Comparison of ENCODE assay signal across 13 mouse cellular contexts in the genomic region with DNA sequence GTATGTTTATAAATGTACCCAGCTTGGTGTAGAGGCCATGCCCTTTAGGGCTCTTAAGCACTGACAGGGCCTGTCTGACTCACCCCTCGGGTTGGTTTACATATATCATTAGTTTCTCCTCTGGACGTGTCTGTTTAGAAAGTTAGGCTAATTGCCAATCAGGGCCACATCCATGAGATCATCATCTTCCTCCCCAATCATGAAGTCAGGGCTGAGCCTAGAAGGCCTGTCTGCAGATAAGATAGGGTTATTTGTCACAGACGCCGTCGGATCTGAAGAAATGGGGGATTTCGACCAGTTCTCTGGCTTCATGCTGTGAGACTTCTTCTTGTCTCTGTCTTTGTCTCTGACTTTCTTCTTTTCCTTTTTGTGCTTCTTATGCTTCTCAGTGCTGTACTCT.
"Had no signal": no experiment of that assay in that cellular context is flagged by ENCODE, and none has a peak within 500 bp of the region (broad histone marks: within the 10 kb centered on the region; RNA-seq: fewer than 3 reads in every experiment).

No protein-coding gene starts in this region.

- H3K27me3 ChIP-seq: midbrain, embryonic 13.5 days; midbrain, embryonic 15.5 days; neural tube, embryonic 12.5 days had no signal

- H3K27ac ChIP-seq: macrophage; midbrain, embryonic 13.5 days; midbrain, embryonic 15.5 days; neural tube, embryonic 12.5 days had no signal

- ATAC-seq: midbrain, embryonic 13.5 days; midbrain, embryonic 15.5 days had no signal

- H3K4me3 ChIP-seq: midbrain, embryonic 13.5 days; midbrain, embryonic 15.5 days; neural tube, embryonic 12.5 days had no signal

- H3K4me2 ChIP-seq: lung, embryonic 14.5 days; midbrain, embryonic 11.5 days; midbrain, embryonic 13.5 days; midbrain, embryonic 15.5 days; neural tube, embryonic 12.5 days had no signal

- H3K9ac ChIP-seq: lung, embryonic 14.5 days; midbrain, embryonic 13.5 days; midbrain, embryonic 15.5 days; neural tube, embryonic 12.5 days had no signal

- H3K9me3 ChIP-seq: midbrain, embryonic 13.5 days; midbrain, embryonic 15.5 days; neural tube, embryonic 12.5 days had no signal

- H3K4me1 ChIP-seq: neural tube, embryonic 12.5 days had no signal

- DNase-seq: lung, adult 18-20 months; lung, embryonic 14.5 days; lung, postnatal 10 days; lung, postnatal 36 days; right cerebral cortex, postnatal 14 days; thymus, adult 18-20 months; thymus, postnatal 14 days; thymus, postnatal 36 days had no signal
